Mouse (Mus musculus) testis, adult 2 months (tissue): ENCODE data around the gene Tnip2.

ENCODE experiments used
- CTCF ChIP-seq: fragments of 200-500 bp; IDR thresholded peaks from 2 replicates; pipeline ENCODE4 v1.5.1; 2012; ENCODE audit warnings: low read depth, mild to moderate bottlenecking, inconsistent platforms, low read length, moderate library complexity; ENCODE audit not compliant: control insufficient read depth, insufficient read depth, insufficient replicate concordance
- POLR2A ChIP-seq: fragments of 200-500 bp; IDR thresholded peaks from 2 replicates; pipeline ENCODE4 v1.6.1; 2012; ENCODE audit warnings: low read depth, mild to moderate bottlenecking, inconsistent platforms, low read length, moderate library complexity; ENCODE audit not compliant: control insufficient read depth

DNA sequence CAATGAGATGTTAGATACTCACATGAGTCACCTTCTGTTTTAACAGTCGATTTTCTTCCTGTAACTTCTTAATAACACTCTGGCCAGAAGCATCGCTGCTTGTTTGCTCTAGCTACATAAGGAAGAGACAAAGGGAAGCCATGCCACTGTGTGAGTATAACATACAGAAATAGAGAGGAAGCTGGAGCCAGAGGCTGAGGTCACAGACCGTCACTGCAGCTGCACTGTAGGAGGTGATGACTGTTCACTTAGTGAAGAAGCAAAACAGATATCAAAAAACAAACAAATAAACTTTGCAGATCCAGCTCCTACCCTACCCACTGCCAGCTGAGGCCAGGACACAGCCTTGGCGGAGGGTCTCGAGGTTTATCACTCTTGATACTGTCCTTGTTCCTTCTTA is 12.9 kb downstream of the Tnip2 start:
- TF ChIP-seq POLR2A (no peak), CTCF (no peak)
